Comparison of ENCODE assay signal across 29 mouse cellular contexts in genomic region chr14:26663851-26664250, GRCm38 (mm10). TPM values are rescaled to one million over a fixed set of nuclear protein-coding genes. Genes with fewer than 3 reads are reported as not detected.
"Had no signal": no experiment of that assay in that cellular context is flagged by ENCODE, and none has a peak within 500 bp of the region (broad histone marks: within the 10 kb centered on the region; RNA-seq: fewer than 3 reads in every experiment).

No protein-coding gene starts in this region.

- DNase-seq: cerebellum, adult 9-10 months; cerebellum, adult 9-11 months; cerebellum, postnatal 10 days; cerebellum, postnatal 14 days; cerebellum, postnatal 25 days; cerebellum, postnatal 36 days; embryo, embryonic 11 days; forebrain, postnatal 0 days; gastrocnemius, adult 2 months; gastrocnemius, postnatal 10 days; gastrocnemius, postnatal 14 days; gastrocnemius, postnatal 25 days; gastrocnemius, postnatal 36 days; heart, adult 11 months; heart, adult 18-20 months; heart, adult 2 months had no signal

- H3K9ac ChIP-seq: embryonic facial prominence, embryonic 12.5 days; embryonic facial prominence, embryonic 13.5 days; embryonic facial prominence, embryonic 15.5 days; forebrain, embryonic 12.5 days; forebrain, embryonic 13.5 days; forebrain, embryonic 15.5 days; forebrain, postnatal 0 days had no signal

- ATAC-seq: forebrain, embryonic 13.5 days; forebrain, embryonic 14.5 days; forebrain, embryonic 15.5 days; forebrain, embryonic 16.5 days; forebrain, postnatal 0 days had no signal

- H3K9me3 ChIP-seq: embryonic facial prominence, embryonic 10.5 days; embryonic facial prominence, embryonic 12.5 days; embryonic facial prominence, embryonic 13.5 days; embryonic facial prominence, embryonic 15.5 days; forebrain, embryonic 12.5 days; forebrain, embryonic 13.5 days; forebrain, embryonic 15.5 days; heart, embryonic 10.5 days had no signal

- H3K27ac ChIP-seq: embryonic facial prominence, embryonic 10.5 days; embryonic facial prominence, embryonic 12.5 days; embryonic facial prominence, embryonic 13.5 days; embryonic facial prominence, embryonic 15.5 days; forebrain, embryonic 12.5 days; forebrain, embryonic 13.5 days; forebrain, embryonic 15.5 days; gastrocnemius, adult 2 months; heart, adult 2 months; heart, embryonic 10.5 days had no signal

- H3K4me3 ChIP-seq: embryonic facial prominence, embryonic 10.5 days; embryonic facial prominence, embryonic 12.5 days; embryonic facial prominence, embryonic 13.5 days; embryonic facial prominence, embryonic 15.5 days; erythroblast, embryonic 14.5 days; forebrain, embryonic 12.5 days; forebrain, embryonic 13.5 days; forebrain, embryonic 15.5 days; gastrocnemius, adult 2 months; heart, adult 2 months; heart, embryonic 10.5 days had no signal

- H3K4me2 ChIP-seq: embryonic facial prominence, embryonic 12.5 days; embryonic facial prominence, embryonic 13.5 days; embryonic facial prominence, embryonic 15.5 days; forebrain, embryonic 12.5 days; forebrain, embryonic 13.5 days; forebrain, embryonic 15.5 days; heart, embryonic 11.5 days had no signal

- H3K27me3 ChIP-seq: embryonic facial prominence, embryonic 12.5 days; embryonic facial prominence, embryonic 13.5 days; embryonic facial prominence, embryonic 15.5 days; forebrain, embryonic 12.5 days; forebrain, embryonic 13.5 days; forebrain, embryonic 15.5 days had no signal

RNA-seq across cellular contexts. Expression of gene Dnah12, which starts 29.2 kb away (rescaled TPM):
- polyA plus RNA-seq: embryonic facial prominence, embryonic 10.5 days; embryonic facial prominence, embryonic 11.5 days; embryonic facial prominence, embryonic 12.5 days; erythroblast, embryonic 14.5 days; forebrain, embryonic 12.5 days had no signal
